Mouse (Mus musculus) stomach, postnatal 0 days (tissue): ENCODE data around the gene R3hdm1.

ENCODE experiments used
- CTCF ChIP-seq: IDR thresholded peaks from 2 replicates; pipeline ENCODE4 v1.5.1; 2016; ENCODE audit warnings: antibody characterized with exemption, low read depth, mild to moderate bottlenecking, moderate library complexity
- EP300 ChIP-seq: optimal IDR thresholded peaks from 2 replicates; pipeline ENCODE3; 2016; ENCODE audit warnings: antibody characterized with exemption

- TF ChIP-seq EP300: no peak
- TF ChIP-seq CTCF: no peak
Observed at GRCm38 (mm10) chr1:128243627-128243995, 140.5 kb downstream of the R3hdm1 start, which contains the start of gene Ubxn4.
